ENCODE assay signal across 25 mouse cellular contexts in genomic region chr8:45666221-45666620, GRCm38 (mm10).
DNase-seq lines count a peak whose midpoint lies in the region; ATAC-seq and TF ChIP-seq lines count a peak whose summit lies in the region.
"Had no signal": no experiment of that assay in that cellular context is flagged by ENCODE, and none has a peak within 500 bp of the region (broad histone marks: within the 10 kb centered on the region; RNA-seq: fewer than 3 reads in every experiment).

No protein-coding gene starts in this region.

- H3K4me3 ChIP-seq in heart, embryonic 13.5 days = no peak overlapping the region
- no peak overlapping the region for H3K4me3 ChIP-seq in heart, embryonic 15.5 days
- no peak overlapping the region for H3K4me3 ChIP-seq in heart, embryonic 11.5 days (ENCODE audit: low read depth, low read length)
- H3K4me3 ChIP-seq in midbrain, embryonic 11.5 days (ENCODE audit: low read depth, low read length) = no peak overlapping the region
- no peak overlapping the region for H3K4me3 ChIP-seq in midbrain, postnatal 0 days (ENCODE audit: low read depth, low read length)
- H3K4me3 ChIP-seq: embryonic facial prominence, embryonic 10.5 days; embryonic facial prominence, embryonic 12.5 days; forebrain, embryonic 13.5 days had no signal

- no peaks in the 10 kb centered on the region for H3K9me3 ChIP-seq in heart, embryonic 13.5 days
- no peaks in the 10 kb centered on the region for H3K9me3 ChIP-seq in heart, embryonic 15.5 days (replicated peaks)
- H3K9me3 ChIP-seq in heart, embryonic 11.5 days (replicated peaks; ENCODE audit: control insufficient read depth, low read length) = no peaks in the 10 kb centered on the region
- no peaks in the 10 kb centered on the region for H3K9me3 ChIP-seq in midbrain, embryonic 11.5 days (ENCODE audit: control insufficient read depth, low read length)
- no peaks in the 10 kb centered on the region for H3K9me3 ChIP-seq in midbrain, postnatal 0 days (ENCODE audit: low read length)
- H3K9me3 ChIP-seq: embryonic facial prominence, embryonic 10.5 days; embryonic facial prominence, embryonic 12.5 days; forebrain, embryonic 13.5 days; G1E had no signal

- H3K4me1 ChIP-seq in heart, embryonic 13.5 days = peaks cover 55% of the 10 kb centered on the region
- H3K4me1 ChIP-seq in heart, embryonic 15.5 days (replicated peaks) = peaks cover 21% of the 10 kb centered on the region
- peaks cover 17% of the 10 kb centered on the region for H3K4me1 ChIP-seq in heart, embryonic 11.5 days (ENCODE audit: control insufficient read depth, insufficient read depth, low read length)
- peaks cover 3% of the 10 kb centered on the region; the same call in 1 of the 2 replicates for H3K4me1 ChIP-seq in midbrain, embryonic 11.5 days (ENCODE audit: control insufficient read depth, insufficient read depth, low read length)
- no peaks in the 10 kb centered on the region for H3K4me1 ChIP-seq in midbrain, postnatal 0 days (ENCODE audit: insufficient read depth, low read length)
- H3K4me1 ChIP-seq: embryonic facial prominence, embryonic 12.5 days had no signal

- peak overlapping the region; percentile 18; the same call in 1 of the 2 replicates for H3K4me2 ChIP-seq in heart, embryonic 13.5 days
- no peak overlapping the region for H3K4me2 ChIP-seq in heart, embryonic 15.5 days
- H3K4me2 ChIP-seq in heart, embryonic 11.5 days = no peak overlapping the region
- no peak overlapping the region for H3K4me2 ChIP-seq in midbrain, embryonic 11.5 days
- no peak overlapping the region for H3K4me2 ChIP-seq in midbrain, postnatal 0 days (ENCODE audit: low read depth, low read length, poor library complexity, severe bottlenecking)
- H3K4me2 ChIP-seq: embryonic facial prominence, embryonic 12.5 days; forebrain, embryonic 13.5 days had no signal

- peaks cover 29% of the 10 kb centered on the region for H3K36me3 ChIP-seq in heart, embryonic 13.5 days
- H3K36me3 ChIP-seq in heart, embryonic 15.5 days = peaks cover 2% of the 10 kb centered on the region; the same call in 1 of the 2 replicates
- no peaks in the 10 kb centered on the region for H3K36me3 ChIP-seq in heart, embryonic 11.5 days (ENCODE audit: control insufficient read depth, insufficient read depth, low read length)
- H3K36me3 ChIP-seq in midbrain, embryonic 11.5 days (ENCODE audit: control insufficient read depth, insufficient read depth, low read length) = no peaks in the 10 kb centered on the region
- H3K36me3 ChIP-seq in midbrain, postnatal 0 days (ENCODE audit: insufficient read depth, low read length) = no peaks in the 10 kb centered on the region
- H3K36me3 ChIP-seq: embryonic facial prominence, embryonic 10.5 days; embryonic facial prominence, embryonic 12.5 days; G1E had no signal

- ATAC-seq in heart, embryonic 13.5 days (ENCODE audit: extremely low read depth, insufficient number of reproducible peaks, low FRiP score, low TSS enrichment) = no peak
- ATAC-seq in heart, embryonic 15.5 days (replicated peaks; ENCODE audit: insufficient number of reproducible peaks, insufficient read depth, low FRiP score, low read depth) = no peak
- ATAC-seq in heart, embryonic 11.5 days (replicated peaks; ENCODE audit: insufficient number of reproducible peaks, low FRiP score, low TSS enrichment) = no peak
- peak; percentile 38; the same call in 1 of the 2 replicates for ATAC-seq in midbrain, embryonic 11.5 days (ENCODE audit: low FRiP score)
- no peak for ATAC-seq in midbrain, postnatal 0 days (ENCODE audit: low FRiP score)
- ATAC-seq: activated CD4-positive, CD25-positive, alpha-beta regulatory T cell, adult 4 months; CD4-positive, CD25-positive, alpha-beta regulatory T cell, adult 4 months; forebrain, embryonic 13.5 days; Patski had no signal

- WGBS in heart, embryonic 13.5 days = 84% methylated on average over 7 of the region's 7 CpGs
- WGBS in heart, embryonic 15.5 days = 83% methylated on average over 7 of the region's 7 CpGs
- WGBS in heart, embryonic 11.5 days (ENCODE audit: insufficient replicate concordance) = 89% methylated on average over 7 of the region's 7 CpGs
- 60% methylated on average over 7 of the region's 7 CpGs for WGBS in midbrain, embryonic 11.5 days
- 50% methylated on average over 7 of the region's 7 CpGs for WGBS in midbrain, postnatal 0 days

- H3K9ac ChIP-seq in heart, embryonic 13.5 days = peak overlapping the region; percentile 50; the same call in 1 of the 2 replicates
- 0 out of 2 replicates have a peak overlapping the region, but pooled peaks have one; percentile 10 for H3K9ac ChIP-seq in heart, embryonic 15.5 days
- H3K9ac ChIP-seq in heart, embryonic 11.5 days (ENCODE audit: low read depth, low read length) = no peak overlapping the region
- no peak overlapping the region for H3K9ac ChIP-seq in midbrain, embryonic 11.5 days (ENCODE audit: low read length)
- H3K9ac ChIP-seq in midbrain, postnatal 0 days (replicated peaks; ENCODE audit: low read length, poor library complexity, severe bottlenecking) = no peak overlapping the region
- H3K9ac ChIP-seq: embryonic facial prominence, embryonic 12.5 days; forebrain, embryonic 13.5 days had no signal

- intact Hi-C loops in heart, postnatal 10 days (cut with DNase I) = no loop called here

- no peaks in the 10 kb centered on the region for H3K27me3 ChIP-seq in heart, embryonic 13.5 days (replicated peaks)
- H3K27me3 ChIP-seq in heart, embryonic 15.5 days = no peaks in the 10 kb centered on the region
- H3K27me3 ChIP-seq in heart, embryonic 11.5 days (ENCODE audit: control insufficient read depth, insufficient read depth, low read length) = no peaks in the 10 kb centered on the region
- H3K27me3 ChIP-seq in midbrain, embryonic 11.5 days (ENCODE audit: control insufficient read depth, insufficient read depth, low read length) = no peaks in the 10 kb centered on the region
- H3K27me3 ChIP-seq in midbrain, postnatal 0 days (ENCODE audit: insufficient read depth, low read length) = no peaks in the 10 kb centered on the region
- H3K27me3 ChIP-seq: CH12.LX; embryonic facial prominence, embryonic 12.5 days; forebrain, embryonic 13.5 days; Patski had no signal

- H3K27ac ChIP-seq in heart, embryonic 13.5 days (replicated peaks) = no peak overlapping the region
- H3K27ac ChIP-seq in heart, embryonic 15.5 days = peak overlapping the region; percentile 40; the same call in 1 of the 2 replicates
- no peak overlapping the region for H3K27ac ChIP-seq in heart, embryonic 11.5 days (ENCODE audit: low read depth, low read length)
- H3K27ac ChIP-seq in midbrain, embryonic 11.5 days (ENCODE audit: low read depth, low read length) = no peak overlapping the region
- H3K27ac ChIP-seq in midbrain, postnatal 0 days (ENCODE audit: low read depth, low read length) = no peak overlapping the region
- H3K27ac ChIP-seq: embryonic facial prominence, embryonic 10.5 days; embryonic facial prominence, embryonic 12.5 days; forebrain, embryonic 13.5 days had no signal

- no peak for DNase-seq in heart, postnatal 10 days
- peak; percentile 91 for DNase-seq in midbrain, embryonic 11.5 days (ENCODE audit: low spot score, missing footprints)
- DNase-seq in midbrain, postnatal 0 days (ENCODE audit: low spot score) = no peak
- DNase-seq in retina, embryonic 14.5 days (ENCODE audit: low spot score) = peak; percentile 37
- DNase-seq in retina, postnatal 1 day = no peak
- DNase-seq: adrenal gland, adult 8-10 months; adrenal gland, postnatal 14 days; adrenal gland, postnatal 36 days; B cell, adult 2 months; cerebellum, adult 11-12 months; cerebellum, adult 2 months; cerebellum, adult 9-10 months; cerebellum, postnatal 10 days; cerebellum, postnatal 25 days had no signal

- TF ChIP-seq CTCF in midbrain, postnatal 0 days (IDR thresholded peaks at IDR 0.05) = no peak

Comparison
In these comparisons a context has a peak if more than half of its experiments do, and no peak if none do; other contexts are left out.
1. H3K9ac ChIP-seq: peak in heart, embryonic 13.5 days (single experiment) and heart, embryonic 15.5 days (single experiment); none in heart, embryonic 11.5 days (single experiment), midbrain, embryonic 11.5 days (single experiment) and midbrain, postnatal 0 days (single experiment).
2. DNase-seq: peak in midbrain, embryonic 11.5 days (single experiment) and retina, embryonic 14.5 days (single experiment); none in heart, postnatal 10 days (0 of 2), midbrain, postnatal 0 days (single experiment) and retina, postnatal 1 day (single experiment).